Mouse (Mus musculus) splenic B cell, adult 2 months (primary cell): ENCODE results near the gene Nipal3.

Source experiments
- DNase-seq: peaks from one replicate; pipeline ENCODE4 v3.0.0-alpha.2; 2011; ENCODE audit warnings: low read depth, low spot score
- H3K27me3 ChIP-seq: 2 replicates; pipeline ENCODE4 v1.6.1; 2012; ENCODE audit warnings: mild to moderate bottlenecking, low read length, moderate library complexity, mixed read lengths; ENCODE audit not compliant: control insufficient read depth, poor library complexity, insufficient read depth, severe bottlenecking
- H3K36me3 ChIP-seq: 2 replicates; pipeline ENCODE4 v1.6.1; 2012; ENCODE audit warnings: mild to moderate bottlenecking, low read length, moderate library complexity, mixed read lengths; ENCODE audit not compliant: control insufficient read depth, poor library complexity, insufficient read depth, severe bottlenecking

Nipal3 gene

DNA sequence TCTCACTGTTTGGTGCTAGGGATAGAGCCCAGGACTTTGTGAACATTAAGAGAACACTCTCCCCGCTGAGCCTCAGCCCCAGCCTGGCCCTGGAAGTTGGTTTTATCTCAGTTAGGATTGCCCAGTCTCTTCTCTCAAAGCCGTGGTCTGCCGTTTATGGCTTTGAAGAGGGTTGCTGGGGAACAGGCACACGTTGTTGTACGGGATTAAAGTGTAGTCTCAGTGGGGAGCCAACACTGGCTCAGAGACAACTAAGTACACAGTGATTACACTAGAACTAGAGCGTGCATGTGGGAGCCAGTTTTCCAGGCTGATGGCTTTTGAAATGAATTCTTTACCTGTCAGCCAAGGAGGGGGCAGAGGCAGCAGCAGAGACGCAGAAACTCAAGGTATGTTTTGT lies 93.0 kb downstream of the Nipal3 start:
- DNase-seq: no peak
- no peaks in the 10 kb centered on the region for H3K36me3 ChIP-seq
- no peaks in the 10 kb centered on the region for H3K27me3 ChIP-seq

DNA sequence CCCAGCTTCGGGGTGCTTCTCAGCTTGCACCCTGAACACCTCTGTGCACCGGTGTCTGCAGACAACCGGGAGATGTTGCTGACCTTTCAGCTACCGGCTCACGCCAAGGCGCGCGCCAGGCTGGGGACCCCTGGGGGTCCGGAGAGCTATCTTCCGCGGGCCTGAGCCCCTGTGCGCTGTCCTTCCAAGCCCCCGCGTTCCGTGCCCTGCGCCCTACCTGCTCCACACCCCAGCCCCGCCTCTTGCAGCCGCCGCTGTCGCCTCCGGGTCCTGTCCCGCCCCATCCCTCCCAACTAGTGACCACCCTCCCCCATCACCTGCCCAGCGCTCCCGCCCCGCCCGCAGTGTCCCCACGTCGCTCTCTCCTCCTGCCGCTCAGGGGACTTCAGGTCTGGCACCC lies 96.8 kb downstream of the Nipal3 start, which contains the start of gene Ncmap:
Gene Ncmap, minus strand, starts transcription at position 237 of the 400 bp plus-strand sequence.
- peaks cover 2% of the 10 kb centered on the region; the same call in 1 of the 2 replicates for H3K27me3 ChIP-seq
- H3K36me3 ChIP-seq: no peaks in the 10 kb centered on the region
- DNase-seq: no peak

DNA sequence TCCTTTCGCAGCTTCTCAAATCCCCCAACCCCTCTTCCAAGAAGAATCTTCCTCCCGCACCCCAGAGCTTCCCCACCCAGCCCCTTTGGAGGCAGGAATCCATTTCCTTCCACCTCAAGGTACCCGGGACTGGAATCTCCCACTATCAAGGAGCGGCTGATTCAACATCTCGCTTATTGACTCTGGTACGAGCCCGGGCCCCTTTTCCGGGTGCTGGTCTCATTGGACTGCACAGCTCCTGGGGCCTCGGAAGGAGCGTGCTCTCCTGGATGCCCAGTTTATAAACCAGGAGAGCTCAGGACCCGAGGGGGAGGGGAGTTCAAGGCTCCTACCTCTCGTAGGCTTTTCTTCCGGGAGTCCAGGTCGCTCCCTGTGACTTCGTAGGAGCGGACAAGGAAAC lies 97.3 kb downstream of the Nipal3 start:
- no peaks in the 10 kb centered on the region for H3K36me3 ChIP-seq
- peaks cover 2% of the 10 kb centered on the region; the same call in 1 of the 2 replicates for H3K27me3 ChIP-seq
- no peak for DNase-seq

DNA sequence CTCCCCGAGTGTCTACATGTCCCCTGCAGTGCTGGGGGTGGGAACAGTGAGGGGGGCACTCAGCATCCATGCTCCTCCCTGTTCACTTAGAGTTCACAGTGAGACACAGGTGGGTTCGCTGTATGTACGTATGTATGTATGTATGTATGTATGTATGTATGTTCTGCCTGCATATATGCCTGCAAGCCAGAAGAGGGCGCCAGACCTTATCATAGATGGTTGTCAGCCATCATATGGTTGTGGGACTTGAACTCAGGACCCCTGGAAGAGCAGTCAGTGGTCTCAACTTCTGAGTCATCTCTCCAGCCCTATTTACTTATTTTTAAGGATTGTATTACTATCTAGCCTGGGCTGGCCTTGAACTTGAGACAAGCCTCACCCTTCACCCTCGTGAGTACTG lies 98.5 kb downstream of the Nipal3 start:
- Histone ChIP-seq H3K27me3 (peaks cover 2% of the 10 kb centered on the region; the same call in 1 of the 2 replicates), H3K36me3 (no peaks in the 10 kb centered on the region)
- DNase-seq: peak; percentile 18
